Mouse (Mus musculus): ENCODE measurements around the gene Myl9.

DNA sequence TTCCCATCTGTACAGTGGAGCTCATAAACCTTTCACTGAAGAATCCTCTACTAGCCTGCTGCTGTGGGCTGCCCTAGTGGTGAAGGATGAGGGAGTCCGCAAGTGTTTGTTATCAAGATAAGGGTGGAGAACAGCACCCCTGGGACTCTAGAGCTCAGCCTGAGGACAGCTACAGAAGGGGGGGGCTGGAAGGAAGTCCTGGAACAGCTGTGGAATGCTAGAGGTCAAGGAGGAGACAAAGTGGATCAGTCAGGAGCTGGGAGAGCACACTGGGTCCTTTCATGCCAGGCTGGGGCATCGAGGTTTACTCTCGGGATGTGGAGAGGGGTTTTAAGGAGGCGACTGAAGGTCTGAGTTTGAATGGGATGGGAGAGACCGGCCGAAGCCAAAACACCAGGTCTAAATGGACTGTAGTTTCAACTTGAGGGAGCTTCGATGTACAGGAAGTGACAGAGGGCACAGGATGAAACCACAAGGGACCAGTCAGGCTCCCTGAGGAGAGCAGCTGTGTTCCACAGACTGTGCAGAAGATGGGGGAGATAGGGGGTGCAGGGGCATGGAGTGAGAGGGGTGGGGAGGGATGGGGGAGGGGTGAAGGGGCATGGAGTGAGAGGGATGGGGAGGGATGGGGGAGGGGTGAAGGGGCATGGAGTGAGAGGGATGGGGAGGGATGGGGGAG, 2.2 kb downstream of the Myl9 start:
- no peak for TF ChIP-seq EP300 (IDR thresholded peaks at IDR 0.05; ENCODE audit: insufficient read depth, low read depth, low read length)
- TF ChIP-seq CTCF (IDR thresholded peaks at IDR 0.05; ENCODE audit: low read depth, low read length), result no peak
- TF ChIP-seq POLR2A (IDR thresholded peaks at IDR 0.05; ENCODE audit: insufficient read depth, low read length), result no peak
